Mouse (Mus musculus): Measurements from ENCODE around the gene Fbxo31. TPM values are rescaled to one million over a fixed set of nuclear protein-coding genes. Genes with fewer than 3 reads are reported as not detected.

Gene Fbxo31
- polyA plus RNA-seq, 1 experiment from 2014 or later, result 17.5 TPM

GRCm38 (mm10) chr8:121580465-121580864 lies 1.9 kb upstream of the Fbxo31 start:
- DNase-seq (ENCODE audit: low spot score) (no peak), ATAC-seq (no peak)
- H3K4me3 ChIP-seq (ENCODE audit: low read depth, low read length), result no peak overlapping the region
- no peak overlapping the region for H3K4me2 ChIP-seq (ENCODE audit: low read length)
- peaks cover 12% of the 10 kb centered on the region for H3K4me1 ChIP-seq (ENCODE audit: control insufficient read depth, insufficient read depth, low read length)
- 46% methylated on average over 9 of the region's 9 CpGs for WGBS
- no peak overlapping the region for H3K9ac ChIP-seq (ENCODE audit: low read length)
- H3K36me3 ChIP-seq (ENCODE audit: control insufficient read depth, insufficient read depth, low read length), result no peaks in the 10 kb centered on the region
- no peaks in the 10 kb centered on the region for H3K27me3 ChIP-seq (replicated peaks; ENCODE audit: control insufficient read depth, insufficient read depth, low read length)
- H3K27ac ChIP-seq (ENCODE audit: low read depth, low read length), result no peak overlapping the region
- H3K9me3 ChIP-seq (replicated peaks; ENCODE audit: control insufficient read depth, low read length), result no peaks in the 10 kb centered on the region

DNA sequence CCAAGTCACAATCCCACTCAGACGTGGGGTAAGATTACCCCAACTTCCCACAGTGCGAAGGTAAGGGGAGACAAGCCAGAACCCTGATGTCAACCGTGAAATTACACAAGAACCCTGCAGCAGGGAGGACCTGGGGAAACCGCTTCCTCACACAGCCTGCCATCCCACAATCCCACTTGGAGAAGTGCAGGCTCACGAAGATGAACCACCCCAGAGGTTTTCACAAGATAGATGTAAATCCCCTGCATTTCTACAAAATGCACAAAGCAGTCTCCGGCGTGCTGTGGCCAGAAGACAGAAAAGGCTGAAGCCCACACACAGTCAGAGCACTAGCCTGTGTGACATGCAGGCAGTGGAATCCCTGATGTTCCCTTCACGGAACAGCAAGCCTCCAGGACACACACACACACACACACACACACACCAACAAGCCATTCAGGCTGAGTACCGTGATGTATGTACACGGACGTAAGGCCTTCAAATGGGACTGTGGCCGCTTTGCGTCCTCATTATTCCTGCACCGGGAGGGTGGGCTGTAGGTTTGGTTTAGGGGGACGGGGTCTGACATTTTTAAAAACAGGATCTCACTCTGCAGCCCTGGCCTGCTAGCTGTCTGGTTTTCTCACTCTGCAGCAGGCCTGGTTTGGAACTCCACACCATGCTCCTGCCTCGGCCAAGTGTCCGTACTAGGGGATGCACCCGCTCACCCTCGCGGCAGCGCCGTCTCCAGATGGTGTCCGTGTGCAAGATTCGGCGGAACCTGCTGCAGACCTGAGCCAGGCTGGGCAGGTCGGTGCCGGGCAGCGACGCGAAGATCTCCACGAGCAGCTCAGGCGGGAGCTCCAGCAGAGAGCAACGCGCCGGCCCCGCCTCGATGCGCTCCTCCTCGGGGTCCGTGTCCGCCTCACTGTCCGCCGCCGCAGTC lies 593 bp downstream of the Fbxo31 start:
- peak; percentile 26 for ATAC-seq
- 2% methylated on average over 44 of the region's 44 CpGs for WGBS
- Histone ChIP-seq H3K36me3 (ENCODE audit: control insufficient read depth, insufficient read depth, low read length) (no peaks in the 10 kb centered on the region), H3K4me2 (ENCODE audit: low read length) (peak overlapping the region; percentile 80), H3K4me1 (ENCODE audit: control insufficient read depth, insufficient read depth, low read length) (peaks cover 12% of the 10 kb centered on the region), H3K27ac (ENCODE audit: low read depth, low read length) (peak overlapping the region; percentile 55; the same call in 1 of the 2 replicates), H3K27me3 (replicated peaks; ENCODE audit: control insufficient read depth, insufficient read depth, low read length) (no peaks in the 10 kb centered on the region), H3K4me3 (ENCODE audit: low read depth, low read length) (peak overlapping the region; percentile 87), H3K9ac (ENCODE audit: low read length) (peak overlapping the region; percentile 87), H3K9me3 (replicated peaks; ENCODE audit: control insufficient read depth, low read length) (no peaks in the 10 kb centered on the region)
- DNase-seq (ENCODE audit: low spot score), result peak; percentile 51

GRCm38 (mm10) chr8:121575661-121576060 lies 2.9 kb downstream of the Fbxo31 start:
- Histone ChIP-seq H3K36me3 (ENCODE audit: control insufficient read depth, insufficient read depth, low read length) (no peaks in the 10 kb centered on the region), H3K4me3 (ENCODE audit: low read depth, low read length) (no peak overlapping the region), H3K4me1 (ENCODE audit: control insufficient read depth, insufficient read depth, low read length) (peaks cover 12% of the 10 kb centered on the region), H3K4me2 (ENCODE audit: low read length) (no peak overlapping the region), H3K9me3 (replicated peaks; ENCODE audit: control insufficient read depth, low read length) (no peaks in the 10 kb centered on the region), H3K27me3 (replicated peaks; ENCODE audit: control insufficient read depth, insufficient read depth, low read length) (no peaks in the 10 kb centered on the region), H3K27ac (ENCODE audit: low read depth, low read length) (no peak overlapping the region), H3K9ac (ENCODE audit: low read length) (no peak overlapping the region)
- ATAC-seq, result no peak
- no peak for DNase-seq (ENCODE audit: low spot score)
- 90% methylated on average over 3 of the region's 3 CpGs for WGBS

GRCm38 (mm10) chr8:121573275-121573674 lies 5.3 kb downstream of the Fbxo31 start:
- no peaks in the 10 kb centered on the region for H3K36me3 ChIP-seq (ENCODE audit: control insufficient read depth, insufficient read depth, low read length)
- H3K4me1 ChIP-seq (ENCODE audit: control insufficient read depth, insufficient read depth, low read length), result peaks cover 12% of the 10 kb centered on the region
- no peaks in the 10 kb centered on the region for H3K9me3 ChIP-seq (replicated peaks; ENCODE audit: control insufficient read depth, low read length)
- no peak overlapping the region for H3K4me3 ChIP-seq (ENCODE audit: low read depth, low read length)
- H3K4me2 ChIP-seq (ENCODE audit: low read length), result no peak overlapping the region
- ATAC-seq, result no peak
- no peaks in the 10 kb centered on the region for H3K27me3 ChIP-seq (replicated peaks; ENCODE audit: control insufficient read depth, insufficient read depth, low read length)
- 40% methylated on average over 3 of the region's 3 CpGs for WGBS
- no peak overlapping the region for H3K9ac ChIP-seq (ENCODE audit: low read length)
- no peak for DNase-seq (ENCODE audit: low spot score)
- no peak overlapping the region for H3K27ac ChIP-seq (ENCODE audit: low read depth, low read length)

- H3K4me3 ChIP-seq (ENCODE audit: low read depth, low read length), result no peak overlapping the region
- H3K27me3 ChIP-seq (replicated peaks; ENCODE audit: control insufficient read depth, insufficient read depth, low read length), result no peaks in the 10 kb centered on the region
- peaks cover 6% of the 10 kb centered on the region for H3K4me1 ChIP-seq (ENCODE audit: control insufficient read depth, insufficient read depth, low read length)
- ATAC-seq (no peak), DNase-seq (ENCODE audit: low spot score) (no peak)
- no peaks in the 10 kb centered on the region for H3K9me3 ChIP-seq (replicated peaks; ENCODE audit: control insufficient read depth, low read length)
- H3K4me2 ChIP-seq (ENCODE audit: low read length), result no peak overlapping the region
- no peak overlapping the region for H3K27ac ChIP-seq (ENCODE audit: low read depth, low read length)
- no peaks in the 10 kb centered on the region for H3K36me3 ChIP-seq (ENCODE audit: control insufficient read depth, insufficient read depth, low read length)
- 84% methylated on average over 7 of the region's 7 CpGs for WGBS
- H3K9ac ChIP-seq (ENCODE audit: low read length), result no peak overlapping the region
Observed at GRCm38 (mm10) chr8:121572121-121572520, 6.5 kb downstream of the Fbxo31 start.

DNA sequence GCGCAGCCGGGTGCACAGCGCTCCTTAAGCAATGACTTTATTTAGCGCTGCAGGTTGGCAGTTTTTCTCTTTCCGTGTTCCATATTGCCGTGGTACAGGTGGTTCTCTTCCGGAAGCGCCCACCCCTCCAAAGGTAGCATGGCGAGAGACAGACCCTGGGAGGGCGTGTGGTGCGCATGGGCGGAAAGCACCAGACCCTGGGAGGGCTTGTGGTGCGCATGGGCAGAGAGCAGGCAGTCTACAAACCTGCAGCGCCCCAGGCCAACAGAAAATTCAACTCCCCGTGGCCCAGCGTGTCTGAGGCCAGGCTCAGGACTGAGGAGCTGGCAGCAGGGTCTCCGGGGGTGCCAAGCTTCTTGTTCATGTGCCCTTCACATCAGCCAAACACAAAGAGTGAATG lies 7.8 kb downstream of the Fbxo31 start:
- 0 out of 2 replicates have a peak, but pooled peaks cover 3% of the 10 kb centered on the region for H3K36me3 ChIP-seq (ENCODE audit: control insufficient read depth, insufficient read depth, low read length)
- no peak overlapping the region for H3K9ac ChIP-seq (ENCODE audit: low read length)
- ATAC-seq (no peak), DNase-seq (ENCODE audit: low spot score) (no peak)
- H3K4me1 ChIP-seq (ENCODE audit: control insufficient read depth, insufficient read depth, low read length), result no peaks in the 10 kb centered on the region
- H3K27me3 ChIP-seq (replicated peaks; ENCODE audit: control insufficient read depth, insufficient read depth, low read length), result no peaks in the 10 kb centered on the region
- H3K4me3 ChIP-seq (ENCODE audit: low read depth, low read length), result no peak overlapping the region
- H3K9me3 ChIP-seq (replicated peaks; ENCODE audit: control insufficient read depth, low read length), result no peaks in the 10 kb centered on the region
- no peak overlapping the region for H3K27ac ChIP-seq (ENCODE audit: low read depth, low read length)
- 86% methylated on average over 17 of the region's 17 CpGs for WGBS
- no peak overlapping the region for H3K4me2 ChIP-seq (ENCODE audit: low read length)

DNA sequence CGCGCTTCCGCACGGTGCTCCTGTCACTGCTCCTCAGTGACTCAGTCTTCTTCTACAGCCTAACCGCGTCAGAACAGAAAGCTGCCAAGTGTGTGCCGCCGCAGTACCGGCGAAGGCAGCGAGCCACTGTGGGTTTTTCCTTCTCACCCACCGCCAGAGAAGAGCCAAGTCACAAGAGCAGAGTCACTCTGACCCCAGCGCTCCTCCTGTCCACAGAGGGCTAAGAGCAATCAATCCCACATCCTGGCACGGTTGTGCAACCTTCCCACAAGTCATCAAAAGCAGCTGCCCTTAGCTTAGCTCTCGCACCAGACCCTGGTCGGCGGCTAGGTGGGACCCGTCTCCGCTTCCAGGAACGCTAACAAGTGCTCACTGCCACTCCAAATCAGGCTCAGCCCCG lies 8.3 kb downstream of the Fbxo31 start:
- H3K27ac ChIP-seq (ENCODE audit: low read depth, low read length), result no peak overlapping the region
- no peaks in the 10 kb centered on the region for H3K4me1 ChIP-seq (ENCODE audit: control insufficient read depth, insufficient read depth, low read length)
- H3K9ac ChIP-seq (ENCODE audit: low read length), result no peak overlapping the region
- 88% methylated on average over 21 of the region's 21 CpGs for WGBS
- no peak for ATAC-seq
- no peak overlapping the region for H3K4me3 ChIP-seq (ENCODE audit: low read depth, low read length)
- H3K27me3 ChIP-seq (replicated peaks; ENCODE audit: control insufficient read depth, insufficient read depth, low read length), result no peaks in the 10 kb centered on the region
- no peak overlapping the region for H3K4me2 ChIP-seq (ENCODE audit: low read length)
- H3K9me3 ChIP-seq (replicated peaks; ENCODE audit: control insufficient read depth, low read length), result no peaks in the 10 kb centered on the region
- H3K36me3 ChIP-seq (ENCODE audit: control insufficient read depth, insufficient read depth, low read length), result 0 out of 2 replicates have a peak, but pooled peaks cover 4% of the 10 kb centered on the region
- no peak for DNase-seq (ENCODE audit: low spot score)

GRCm38 (mm10) chr8:121568321-121568720 lies 10.3 kb downstream of the Fbxo31 start:
- Histone ChIP-seq H3K4me3 (ENCODE audit: low read depth, low read length) (no peak overlapping the region), H3K4me1 (ENCODE audit: control insufficient read depth, insufficient read depth, low read length) (no peaks in the 10 kb centered on the region), H3K4me2 (ENCODE audit: low read length) (no peak overlapping the region), H3K36me3 (ENCODE audit: control insufficient read depth, insufficient read depth, low read length) (0 out of 2 replicates have a peak, but pooled peaks cover 9% of the 10 kb centered on the region), H3K9me3 (replicated peaks; ENCODE audit: control insufficient read depth, low read length) (no peaks in the 10 kb centered on the region), H3K9ac (ENCODE audit: low read length) (no peak overlapping the region), H3K27me3 (replicated peaks; ENCODE audit: control insufficient read depth, insufficient read depth, low read length) (no peaks in the 10 kb centered on the region), H3K27ac (ENCODE audit: low read depth, low read length) (no peak overlapping the region)
- no peak for ATAC-seq
- 81% methylated on average over 6 of the region's 6 CpGs for WGBS
- no peak for DNase-seq (ENCODE audit: low spot score)

DNA sequence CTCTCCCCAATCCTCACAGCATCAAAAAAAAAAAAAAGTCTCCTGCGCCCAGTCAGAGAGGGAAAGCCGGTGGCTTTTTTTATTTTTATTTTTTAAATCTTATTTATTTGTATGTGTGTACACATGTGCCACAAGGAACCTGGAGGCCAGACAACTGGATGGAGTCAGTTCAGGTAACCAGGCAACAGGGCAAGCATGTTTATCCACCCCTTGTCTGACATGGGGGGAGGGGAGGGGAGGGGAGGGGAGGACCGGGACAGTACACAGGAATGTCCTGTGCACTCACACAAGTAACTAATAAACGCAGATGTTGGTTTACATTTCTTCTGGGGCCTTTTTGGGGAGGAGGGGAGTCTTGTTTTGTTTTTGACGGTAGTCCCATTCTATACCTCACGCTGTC lies 14.9 kb downstream of the Fbxo31 start:
- Histone ChIP-seq H3K9ac (ENCODE audit: low read length) (no peak overlapping the region), H3K4me3 (ENCODE audit: low read depth, low read length) (no peak overlapping the region), H3K4me1 (ENCODE audit: control insufficient read depth, insufficient read depth, low read length) (no peaks in the 10 kb centered on the region), H3K27ac (ENCODE audit: low read depth, low read length) (no peak overlapping the region), H3K9me3 (replicated peaks; ENCODE audit: control insufficient read depth, low read length) (no peaks in the 10 kb centered on the region), H3K36me3 (ENCODE audit: control insufficient read depth, insufficient read depth, low read length) (peaks cover 22% of the 10 kb centered on the region), H3K4me2 (ENCODE audit: low read length) (no peak overlapping the region), H3K27me3 (replicated peaks; ENCODE audit: control insufficient read depth, insufficient read depth, low read length) (no peaks in the 10 kb centered on the region)
- ATAC-seq (no peak), DNase-seq (ENCODE audit: low spot score) (no peak)
- 72% methylated on average over 6 of the region's 6 CpGs for WGBS
